Mouse (Mus musculus) kidney, adult 2 months (tissue): ENCODE measurements around the gene Mmel1. TPM values are rescaled to one million over a fixed set of nuclear protein-coding genes. Genes with fewer than 3 reads are reported as not detected.

ENCODE experiments used
- DNase-seq: peaks from one replicate; pipeline ENCODE4 v3.0.0; 2021
- H3K27ac ChIP-seq: fragments of 200-500 bp; 2 replicates; pipeline ENCODE4 v1.5.1; 2012; ENCODE audit warnings: low read depth, low read length, control low read depth, inconsistent platforms; ENCODE audit not compliant: insufficient read depth
- H3K27me3 ChIP-seq: fragments of 200-500 bp; replicated peaks from 2 replicates; pipeline ENCODE4 v1.6.1; 2012; ENCODE audit warnings: mild to moderate bottlenecking, moderate library complexity, low read length, inconsistent platforms; ENCODE audit not compliant: control insufficient read depth, insufficient read depth
- H3K36me3 ChIP-seq: fragments of 200-500 bp; 2 replicates; pipeline ENCODE4 v1.6.1; 2012; ENCODE audit warnings: mild to moderate bottlenecking, moderate library complexity, low read length, inconsistent platforms; ENCODE audit not compliant: control insufficient read depth, insufficient read depth
- H3K4me1 ChIP-seq: fragments of 200-500 bp; 2 replicates; pipeline ENCODE4 v1.6.1; 2011; ENCODE audit warnings: low read length; ENCODE audit not compliant: control insufficient read depth, insufficient read depth
- H3K4me3 ChIP-seq: fragments of 200-500 bp; 2 replicates; pipeline ENCODE4 v1.5.1; 2011; ENCODE audit warnings: mild to moderate bottlenecking, low read depth, low read length, control low read depth; ENCODE audit not compliant: insufficient read depth
- CTCF ChIP-seq: fragments of 200-500 bp; conservative IDR thresholded peaks from 2 replicates; pipeline ENCODE4 v1.5.1; 2011; ENCODE audit warnings: low read depth, mild to moderate bottlenecking, control low read depth, low read length, moderate library complexity, mixed read lengths; ENCODE audit not compliant: insufficient read depth, insufficient read length
- POLR2A ChIP-seq: fragments of 200-500 bp; IDR thresholded peaks from one replicate; pipeline ENCODE4 v1.6.1; 2011; ENCODE audit warnings: low read depth, low read length, control low read depth
- WGBS: fragments of 180-500 bp; shearing (Covaris S2); methylation state at CpG from one replicate; pipeline ENCODE4 v1.1.7; 2018; 5-methylcytosine and 5-hydroxymethylcytosine counted together
- polyA plus RNA-seq: library from polyadenylated mRNA; depleted of rRNA; stranded (reverse); fragments of >200 nt; gene quantifications from 2 replicates; pipeline ENCODE4 v1.2.3, GENCODE M21; 2012

Gene Mmel1
- polyA plus RNA-seq, 1 experiment: 0.03 TPM

GRCm38 (mm10) chr4:154837170-154837569 is 32.2 kb upstream of the Mmel1 start, which contains the start of gene Ttc34:
Gene Ttc34, plus strand, starts transcription at chr4:154837459.
- H3K36me3 ChIP-seq: no peaks in the 10 kb centered on the region
- H3K4me1 ChIP-seq: no peaks in the 10 kb centered on the region
- 50% methylated on average over 2 of the region's 2 CpGs for WGBS
- H3K27ac ChIP-seq: no peak within 1 kb of the TSS
- TF ChIP-seq POLR2A (no peak), CTCF (peak; percentile 88)
- no peak within 1 kb of the TSS for H3K4me3 ChIP-seq
- H3K27me3 ChIP-seq: no peaks in the 10 kb centered on the region
- DNase-seq: peak; percentile 59

DNA sequence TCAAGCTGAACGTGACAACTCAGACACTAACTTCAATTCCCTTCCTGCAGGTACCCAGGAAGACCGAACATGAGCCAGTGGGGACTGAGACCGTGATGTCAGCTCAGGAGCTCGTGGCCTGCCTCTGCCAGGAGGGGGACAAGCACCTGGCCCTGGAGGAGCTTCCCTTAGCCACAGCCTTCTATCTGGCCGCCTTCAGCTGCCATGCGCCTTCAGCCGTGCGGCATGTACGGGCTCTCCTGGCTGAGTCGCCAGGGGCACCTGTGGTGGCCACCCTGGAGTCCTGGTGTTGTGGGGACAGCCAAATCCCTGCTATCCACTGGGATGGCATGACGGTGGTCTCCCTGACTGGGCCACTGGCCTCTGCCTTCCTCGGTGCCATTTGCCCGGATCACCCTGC is 30.6 kb upstream of the Mmel1 start:
- TF ChIP-seq CTCF (no peak), POLR2A (no peak)
- no peaks in the 10 kb centered on the region for H3K4me1 ChIP-seq
- H3K4me3 ChIP-seq: no peak overlapping the region
- H3K27ac ChIP-seq: no peak overlapping the region
- H3K36me3 ChIP-seq: no peaks in the 10 kb centered on the region
- no peaks in the 10 kb centered on the region for H3K27me3 ChIP-seq
- 84% methylated on average over 13 of the region's 13 CpGs for WGBS
- no peak for DNase-seq

DNA sequence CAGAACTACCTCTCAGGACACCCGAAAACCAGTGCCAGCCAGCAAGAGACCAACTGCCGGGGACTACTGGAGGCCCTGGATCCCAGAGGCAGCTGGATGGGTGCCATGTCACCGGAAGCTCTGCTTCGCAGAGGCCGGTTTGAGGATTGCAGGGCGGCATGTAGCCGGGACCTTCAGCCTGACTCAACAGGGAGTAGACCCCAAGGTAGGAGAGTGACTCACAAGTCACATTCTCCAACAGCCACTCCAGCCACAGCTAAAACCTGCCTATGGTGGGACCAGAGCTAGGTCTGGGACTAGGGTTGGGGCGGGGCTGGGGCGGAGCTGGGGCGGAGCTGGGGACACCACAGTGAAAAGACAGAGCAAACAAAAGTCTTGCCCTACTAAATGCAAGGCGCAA is 30.0 kb upstream of the Mmel1 start:
- 46% methylated on average over 11 of the region's 11 CpGs for WGBS
- Histone ChIP-seq H3K27me3 (no peaks in the 10 kb centered on the region), H3K4me1 (no peaks in the 10 kb centered on the region), H3K4me3 (no peak overlapping the region), H3K36me3 (no peaks in the 10 kb centered on the region), H3K27ac (no peak overlapping the region)
- peak; percentile 10 for DNase-seq
- TF ChIP-seq POLR2A (no peak), CTCF (no peak)

DNA sequence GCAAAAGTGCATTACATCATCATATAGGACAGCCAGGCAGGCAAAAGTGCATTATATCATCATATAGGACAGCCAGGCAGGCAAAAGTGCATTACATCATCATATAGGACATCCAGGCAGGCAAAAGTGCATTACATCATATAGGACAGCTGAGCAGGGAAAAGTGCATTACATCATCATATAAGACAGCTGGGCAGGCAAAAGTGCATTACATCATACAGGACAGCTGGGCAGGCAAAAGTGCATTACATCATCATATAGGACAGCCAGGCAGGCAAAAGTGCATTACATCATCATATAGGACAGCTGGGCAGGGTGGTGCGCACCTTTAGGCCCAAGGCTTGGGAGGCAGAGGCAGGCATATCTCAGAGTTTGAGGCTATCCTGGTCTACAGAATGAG is 16.7 kb upstream of the Mmel1 start:
- H3K4me3 ChIP-seq: no peak overlapping the region
- no peaks in the 10 kb centered on the region for H3K4me1 ChIP-seq
- H3K27ac ChIP-seq: no peak overlapping the region
- no peaks in the 10 kb centered on the region for H3K36me3 ChIP-seq
- no peak for TF ChIP-seq POLR2A
- no peak for TF ChIP-seq CTCF
- H3K27me3 ChIP-seq: no peaks in the 10 kb centered on the region; the same call in 1 of the 2 replicates
- WGBS: 100% methylated on average over 1 of the region's 1 CpGs
- no peak for DNase-seq

- Histone ChIP-seq H3K4me3 (no peak overlapping the region), H3K27me3 (no peaks in the 10 kb centered on the region; the same call in 1 of the 2 replicates), H3K4me1 (no peaks in the 10 kb centered on the region), H3K27ac (no peak overlapping the region), H3K36me3 (no peaks in the 10 kb centered on the region)
- 74% methylated on average over 4 of the region's 4 CpGs for WGBS
- TF ChIP-seq POLR2A: no peak
- TF ChIP-seq CTCF: no peak
- DNase-seq: no peak
These were observed 15.5 kb upstream of the Mmel1 start for GRCm38 (mm10) chr4:154853881-154854280.

- DNase-seq: no peak
- Histone ChIP-seq H3K27ac (no peak overlapping the region), H3K36me3 (no peaks in the 10 kb centered on the region), H3K27me3 (no peaks in the 10 kb centered on the region; the same call in 1 of the 2 replicates), H3K4me1 (no peaks in the 10 kb centered on the region), H3K4me3 (no peak overlapping the region)
- 50% methylated on average over 12 of the region's 12 CpGs for WGBS
- no peak for TF ChIP-seq POLR2A
- TF ChIP-seq CTCF: no peak
These were observed 14.6 kb upstream of the Mmel1 start for GRCm38 (mm10) chr4:154854676-154855345.

GRCm38 (mm10) chr4:154855721-154856479 is 13.5 kb upstream of the Mmel1 start:
- H3K36me3 ChIP-seq: no peaks in the 10 kb centered on the region
- no peaks in the 10 kb centered on the region for H3K4me1 ChIP-seq
- peak; percentile 70 for DNase-seq
- TF ChIP-seq CTCF (peak; percentile 46; the same call in 1 of the 2 replicates), POLR2A (no peak)
- under 1% methylated on average over 110 of the region's 110 CpGs for WGBS
- no peak overlapping the region for H3K27ac ChIP-seq
- H3K27me3 ChIP-seq: no peaks in the 10 kb centered on the region; the same call in 1 of the 2 replicates
- H3K4me3 ChIP-seq: peak overlapping the region; percentile 37; the same call in 1 of the 2 replicates
